Mouse (Mus musculus) layer of hippocampus, postnatal 25 days (tissue): ENCODE measurements at regions not wholly inside any gene's neighbourhood (a gene's known extent, or its start where the extent isn't known, plus 50 kb on each side); places are given as distances from the start of the nearest gene placed in this dataset.

Experiments
- DNase-seq, 2 experiments: peaks; one replicate each; pipeline ENCODE4 v3.0.0; 2022; ENCODE audit warnings: mixed read lengths in 2 of 2, low spot score in 1 of 2; ENCODE audit errors: extremely low spot score in 1 of 2

DNA sequence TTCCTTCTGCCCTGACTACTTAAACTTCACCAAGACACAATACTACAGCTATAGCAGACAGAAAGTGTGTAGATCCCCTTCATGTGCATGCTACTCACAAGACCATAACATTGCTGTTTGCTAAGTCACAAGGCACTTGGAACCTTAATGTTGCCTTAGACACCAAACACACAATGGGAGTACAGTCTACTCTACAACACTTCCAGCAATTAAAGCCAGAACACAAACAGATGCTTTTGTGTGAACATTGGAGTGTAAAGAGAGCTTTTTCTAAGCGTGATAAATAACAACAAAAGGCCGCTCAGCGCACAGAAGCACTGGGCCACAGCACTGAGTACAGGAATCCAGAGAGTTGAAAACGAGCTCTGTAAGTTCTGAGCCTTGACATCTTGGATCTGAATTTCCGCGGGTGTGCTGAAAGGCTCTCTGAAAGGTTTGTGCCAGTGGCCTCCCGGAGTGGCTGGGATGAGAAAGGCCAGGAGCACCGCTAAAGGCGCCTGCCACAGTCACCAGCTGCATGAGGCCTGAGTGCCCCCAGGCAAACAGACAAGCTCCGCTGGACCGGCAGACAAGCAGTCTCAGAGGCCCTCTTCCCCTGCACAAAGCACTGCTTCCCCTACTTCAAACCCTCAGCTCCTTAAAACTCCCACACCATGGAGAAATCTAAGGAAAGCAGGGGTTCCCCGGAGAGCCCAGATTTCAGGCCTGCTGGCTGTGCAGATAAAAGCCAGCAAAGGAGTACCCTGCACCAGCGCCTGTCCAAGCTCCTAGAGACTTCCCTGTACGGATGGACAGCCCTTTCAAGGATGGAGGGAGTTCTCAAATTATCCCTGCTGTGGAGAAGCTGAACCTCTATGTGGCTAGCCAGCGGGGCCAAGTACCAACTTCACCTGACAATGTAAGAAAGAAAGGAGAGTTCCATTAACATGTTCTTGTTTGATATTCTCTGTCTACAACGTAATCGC is 568.3 kb downstream of the 1700064H15Rik start:
- DNase-seq = no peak

DNA sequence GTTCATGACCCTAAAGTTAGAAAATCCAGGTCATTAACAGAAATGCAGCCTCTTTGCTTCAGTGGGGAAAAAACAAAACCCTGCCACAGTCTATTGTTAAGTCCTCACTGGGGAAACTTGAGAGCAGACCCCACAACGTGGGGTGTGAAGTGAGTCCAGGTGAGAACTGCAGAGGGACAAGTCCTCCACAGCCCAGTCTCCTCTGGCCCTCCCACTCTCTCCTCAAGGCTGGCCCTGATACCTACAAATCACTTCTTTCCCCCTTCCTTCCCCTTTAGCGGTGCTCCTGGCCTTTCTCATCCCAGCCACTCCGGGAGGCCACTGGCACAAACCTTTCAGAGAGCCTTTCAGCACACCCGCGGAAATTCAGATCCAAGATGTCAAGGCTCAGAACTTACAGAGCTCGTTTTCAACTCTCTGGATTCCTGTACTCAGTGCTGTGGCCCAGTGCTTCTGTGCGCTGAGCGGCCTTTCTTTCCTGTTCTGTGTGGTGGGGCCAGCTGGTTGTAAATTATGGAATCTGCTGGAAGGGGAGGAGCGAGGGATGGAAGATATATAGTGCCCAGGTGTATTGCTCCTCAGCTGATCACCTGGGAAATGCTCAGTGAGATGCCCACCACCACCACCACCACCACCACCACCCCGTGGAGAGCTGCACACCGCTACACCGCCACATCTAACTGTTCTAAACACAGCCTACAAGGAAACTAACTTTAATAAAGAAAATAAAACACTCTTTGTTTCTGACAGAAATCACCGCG is 566.8 kb downstream of the 1700064H15Rik start:
- no peak for DNase-seq

DNA sequence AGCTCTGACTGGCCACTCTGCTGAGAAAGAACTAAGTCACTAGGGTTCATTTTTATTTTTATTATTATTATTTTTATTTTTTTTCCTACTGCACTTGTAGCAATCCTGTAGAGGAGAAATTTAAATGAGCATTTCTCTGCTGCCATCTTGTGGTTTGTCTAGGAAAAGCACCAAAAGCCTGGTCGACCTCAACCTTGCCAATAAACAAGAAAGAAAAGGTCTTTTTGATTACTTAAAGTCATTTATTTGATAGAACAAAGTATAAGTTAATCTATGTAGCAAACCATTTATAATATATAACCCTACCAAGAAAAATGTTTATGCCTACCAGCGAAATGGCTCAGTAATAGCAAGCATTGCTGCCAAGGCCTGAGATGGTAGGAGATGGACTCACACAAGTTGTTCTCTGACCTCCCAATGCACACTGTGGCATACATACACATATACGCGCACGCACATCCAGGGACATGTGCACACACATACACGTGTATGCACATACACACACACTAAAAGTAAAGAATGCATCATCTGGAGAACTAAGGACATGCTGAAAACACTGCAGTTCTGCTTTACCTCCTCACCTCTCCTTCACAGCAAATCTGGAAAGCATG is 566.1 kb downstream of the 1700064H15Rik start:
- peak; percentile 27 to 63 for DNase-seq

DNA sequence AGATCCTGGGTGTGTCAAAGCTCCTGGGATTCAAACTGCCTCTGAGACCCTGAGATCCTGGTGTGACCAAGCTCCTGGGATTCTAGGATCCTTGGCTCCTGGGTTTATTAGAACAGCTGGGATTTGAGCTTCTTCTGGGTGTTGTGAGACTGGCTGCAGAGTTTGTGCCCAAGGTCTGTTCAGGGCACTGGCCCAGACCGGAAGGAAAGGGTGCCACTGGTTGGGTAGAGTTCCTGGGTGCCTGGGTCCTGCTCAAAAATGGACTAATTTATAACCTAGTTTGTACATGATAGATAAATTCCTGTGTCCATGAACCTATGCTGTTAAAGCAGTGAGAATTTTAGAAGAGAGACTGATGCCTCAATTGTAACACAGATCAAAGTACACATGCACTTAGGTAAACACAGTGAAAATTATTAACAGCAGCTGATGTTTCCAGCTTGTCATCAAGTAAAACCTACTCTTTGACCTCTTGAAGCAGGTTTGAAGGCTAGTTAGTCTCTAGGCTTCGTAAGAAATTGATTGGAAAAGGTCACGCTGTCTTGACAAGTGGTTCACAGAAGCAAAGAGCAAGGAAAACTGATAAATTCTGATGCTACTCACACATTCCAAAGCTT is 561.2 kb downstream of the 1700064H15Rik start:
- no peak for DNase-seq
